Mouse (Mus musculus) C2C12 (cell line): ENCODE results near the gene Scn1b.

Source experiments
- CEBPB ChIP-seq: IDR thresholded peaks from one replicate; pipeline ENCODE4 v1.6.1; 2011; ENCODE audit warnings: low read depth, mild to moderate bottlenecking, control low read depth, moderate library complexity
- CTCF ChIP-seq: IDR thresholded peaks from one replicate; pipeline ENCODE4 v1.5.1; 2011; ENCODE audit not compliant: control insufficient read depth, insufficient read depth, insufficient read length

DNA sequence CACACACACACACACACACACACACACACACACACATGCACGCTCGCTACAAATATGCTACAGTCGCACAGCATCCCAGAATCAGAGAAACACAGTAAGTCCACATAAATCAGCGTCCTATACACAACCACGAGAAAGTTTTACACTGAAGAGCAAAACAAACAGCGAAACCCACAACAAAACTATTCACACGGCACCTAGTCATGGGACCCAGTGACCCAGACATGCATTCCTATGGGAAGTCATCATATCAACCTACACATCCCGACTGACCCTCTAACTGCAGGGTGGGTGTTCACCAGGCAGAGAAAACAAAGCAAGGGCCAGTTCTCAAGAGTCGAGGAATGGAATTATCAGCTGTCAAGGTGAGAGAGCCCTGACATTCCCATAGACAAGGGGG, 22.5 kb upstream of the Scn1b start:
- TF ChIP-seq CTCF (no peak), CEBPB (no peak)
